Mouse (Mus musculus) cerebellum, adult 11-12 months (tissue): ENCODE measurements around the gene Rbm43.

Experiments
- DNase-seq: peaks from one replicate; pipeline ENCODE4 v3.0.0; 2022

Rbm43 gene

DNA sequence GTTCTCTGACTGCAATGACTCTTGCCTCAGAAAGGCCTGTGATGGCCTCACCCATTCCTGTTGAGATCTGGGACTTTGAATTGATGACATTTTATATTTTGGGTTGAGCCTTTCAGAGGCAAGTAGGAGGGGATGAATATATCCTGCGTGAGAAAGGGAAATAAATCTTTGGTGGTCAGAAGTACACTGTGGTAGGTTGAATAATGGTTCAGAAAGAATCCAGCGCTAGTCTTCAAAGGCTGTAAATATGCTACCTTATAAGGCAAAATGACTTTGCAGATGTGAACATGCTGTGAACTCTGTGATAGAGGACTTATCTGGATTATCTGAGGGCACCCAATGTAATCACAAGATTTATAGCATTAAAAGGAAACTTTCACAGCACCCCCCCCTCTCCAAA lies 23.1 kb downstream of the Rbm43 start:
- no peak for DNase-seq

DNA sequence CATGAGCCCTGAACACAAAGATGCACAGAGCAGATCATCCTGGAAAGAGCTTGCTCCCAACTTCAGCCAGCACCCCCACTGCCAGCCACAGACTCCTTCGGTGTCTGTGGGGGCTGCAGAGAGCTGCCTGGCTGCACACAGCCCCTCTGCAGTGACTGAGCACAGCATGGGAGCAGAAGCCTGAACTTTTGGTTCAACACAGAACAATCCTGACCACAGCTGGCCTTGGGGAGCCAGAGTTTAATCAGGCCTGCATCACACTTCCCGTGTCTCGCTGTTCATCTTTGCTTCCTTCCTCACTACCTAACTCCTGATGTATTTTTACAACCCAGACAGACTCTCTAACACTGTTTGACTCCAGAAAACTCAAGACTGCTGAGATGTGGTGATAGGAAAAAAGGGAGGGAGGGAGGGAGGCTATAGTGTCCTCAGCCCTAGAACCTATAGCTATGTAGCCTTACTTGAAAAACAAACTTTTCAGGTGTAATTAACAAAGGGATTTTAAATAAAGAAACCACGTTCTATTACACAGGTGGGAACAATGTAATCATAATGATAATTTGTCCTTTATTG lies 27.3 kb downstream of the Rbm43 start:
- DNase-seq = no peak

DNA sequence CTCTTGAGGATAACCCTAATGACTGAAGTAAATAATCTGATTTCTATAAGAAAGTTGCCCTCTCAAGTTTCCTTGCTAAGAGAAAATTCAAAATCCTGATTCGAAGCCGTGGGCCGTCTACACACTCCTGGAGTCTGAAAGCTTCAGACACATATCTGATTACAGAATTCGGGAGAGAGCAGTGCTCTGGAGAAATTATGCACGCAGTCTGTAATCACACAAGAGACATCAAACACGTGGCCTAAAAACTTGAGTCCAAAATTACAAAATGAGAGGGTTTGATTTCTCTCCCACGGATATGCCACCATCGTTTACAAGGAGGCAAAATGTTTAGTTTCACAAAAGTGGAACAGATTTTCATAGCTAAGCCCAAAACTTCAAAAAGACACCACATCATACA lies 29.3 kb downstream of the Rbm43 start:
- DNase-seq = no peak

DNA sequence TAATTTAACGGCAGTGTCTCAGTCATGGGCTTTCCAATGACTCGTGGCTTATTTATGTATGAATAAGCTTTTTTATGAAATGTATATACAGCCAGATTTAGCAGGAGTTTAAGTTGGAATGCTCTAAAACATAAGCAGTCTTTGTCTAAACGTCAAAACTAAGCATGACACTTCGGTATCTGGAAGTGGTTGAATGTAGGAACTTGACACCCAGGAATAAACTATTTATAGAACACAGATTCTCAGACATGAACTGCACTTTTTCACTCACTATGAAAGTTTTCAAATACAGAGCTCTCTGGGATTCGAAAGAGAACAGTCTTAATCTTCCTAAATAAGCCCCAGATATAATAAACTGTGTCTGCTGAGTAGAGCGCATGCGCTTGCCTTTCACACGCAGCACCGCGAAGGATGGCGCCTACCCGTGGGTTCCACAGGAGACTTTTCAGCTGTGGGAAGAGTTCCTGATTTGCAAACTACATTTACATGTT lies 42.5 kb downstream of the Rbm43 start:
- no peak for DNase-seq

DNA sequence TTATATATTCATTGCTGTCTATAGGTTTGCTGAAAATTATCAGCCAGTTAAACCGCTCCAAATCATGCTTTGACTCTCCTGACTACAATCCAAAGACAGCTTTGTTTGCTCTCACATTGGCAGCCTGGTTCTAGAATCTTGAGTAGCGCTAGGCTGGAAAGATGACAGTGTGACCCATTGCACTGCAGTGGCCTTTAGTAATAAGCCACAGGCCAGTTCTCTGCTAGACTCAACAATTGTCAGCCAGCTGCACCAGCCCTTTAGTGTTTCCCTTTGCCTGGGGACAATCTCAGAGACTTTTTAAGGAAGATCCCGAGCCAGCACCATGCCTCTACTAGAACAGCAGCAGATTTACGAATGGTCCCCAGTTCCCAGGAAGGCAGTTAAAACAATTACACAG lies 44.0 kb downstream of the Rbm43 start:
- no peak for DNase-seq

DNA sequence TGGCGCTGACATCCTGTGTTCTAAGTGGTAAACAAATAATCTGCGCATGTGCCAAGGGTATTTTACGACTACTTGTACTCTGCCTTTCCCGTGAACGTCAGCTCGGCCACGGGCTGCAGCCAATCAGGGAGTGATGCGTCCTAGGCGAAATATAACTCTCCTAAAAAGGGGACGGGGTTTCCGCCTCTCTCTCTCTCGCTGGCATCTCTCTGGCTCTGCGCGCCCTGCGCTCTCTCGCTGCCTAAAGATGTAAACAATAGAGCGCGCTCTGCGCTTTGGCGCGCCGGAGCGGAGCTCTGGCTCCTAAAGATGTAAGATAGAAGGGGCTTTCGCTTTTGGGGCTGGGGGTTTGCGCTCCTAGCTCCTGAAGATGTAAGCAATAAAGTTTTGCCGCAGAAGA lies 44.8 kb downstream of the Rbm43 start:
- peak; percentile 14 for DNase-seq

DNA sequence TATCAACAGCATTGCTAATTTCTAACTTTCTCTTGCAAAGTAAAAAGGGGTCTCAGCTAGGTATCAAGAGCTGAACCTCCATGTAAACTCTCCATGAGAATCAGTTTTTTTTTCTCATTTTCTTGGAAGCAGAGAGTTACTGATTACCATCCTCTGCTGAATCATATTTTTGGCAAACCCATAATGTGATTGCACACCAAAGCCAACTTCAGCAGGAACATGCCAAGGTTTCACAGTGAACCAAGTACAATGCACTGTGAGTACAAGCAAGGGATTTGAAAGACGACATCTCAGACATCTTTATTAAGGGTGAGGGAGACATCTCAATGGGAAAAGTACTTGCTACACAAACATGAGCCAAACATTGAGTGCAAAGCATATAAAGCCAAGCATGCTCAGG lies 54.8 kb downstream of the Rbm43 start:
- DNase-seq = no peak
